Mouse (Mus musculus): ENCODE data around the gene Ctxn2. TPM values are rescaled to one million over a fixed set of nuclear protein-coding genes. Genes with fewer than 3 reads are reported as not detected.

The Ctxn2 gene
- polyA plus RNA-seq, 1 experiment from 2014 or later, result not detected

GRCm38 (mm10) chr2:125136846-125137245 is 354 bp downstream of the Ctxn2 start:
- Histone ChIP-seq H3K9me3 (ENCODE audit: low read length) (no peaks in the 10 kb centered on the region), H3K4me2 (ENCODE audit: low read depth, low read length) (no peak overlapping the region), H3K36me3 (replicated peaks; ENCODE audit: insufficient read depth, low read length) (no peaks in the 10 kb centered on the region), H3K9ac (replicated peaks) (no peak overlapping the region), H3K27ac (ENCODE audit: low read depth) (no peak overlapping the region), H3K4me1 (ENCODE audit: insufficient read depth) (peaks cover 10% of the 10 kb centered on the region; the same call in 1 of the 2 replicates), H3K4me3 (ENCODE audit: low read depth, low read length) (no peak overlapping the region), H3K27me3 (ENCODE audit: insufficient read depth, low read length) (peaks cover 4% of the 10 kb centered on the region; the same call in 1 of the 2 replicates)
- 25% methylated on average over 7 of the region's 7 CpGs for WGBS (ENCODE audit: insufficient replicate concordance)
- no peak for ATAC-seq
- TF ChIP-seq CTCF (IDR thresholded peaks at IDR 0.05; ENCODE audit: low read depth), result no peak
- no peak for TF ChIP-seq EP300 (IDR thresholded peaks at IDR 0.05; ENCODE audit: low read depth)
- no peak for DNase-seq

GRCm38 (mm10) chr2:125142336-125142735 is 5.8 kb downstream of the Ctxn2 start:
- H3K27ac ChIP-seq (ENCODE audit: low read depth), result no peak overlapping the region
- ATAC-seq, result no peak
- no peaks in the 10 kb centered on the region for H3K36me3 ChIP-seq (replicated peaks; ENCODE audit: insufficient read depth, low read length)
- no peak for DNase-seq
- H3K4me3 ChIP-seq (ENCODE audit: low read depth, low read length), result no peak overlapping the region
- H3K9ac ChIP-seq (replicated peaks), result no peak overlapping the region
- no peak overlapping the region for H3K4me2 ChIP-seq (ENCODE audit: low read depth, low read length)
- TF ChIP-seq EP300 (IDR thresholded peaks at IDR 0.05; ENCODE audit: low read depth), result no peak
- no peak for TF ChIP-seq CTCF (IDR thresholded peaks at IDR 0.05; ENCODE audit: low read depth)
- no peaks in the 10 kb centered on the region for H3K27me3 ChIP-seq (ENCODE audit: insufficient read depth, low read length)
- no peaks in the 10 kb centered on the region for H3K4me1 ChIP-seq (ENCODE audit: insufficient read depth)
- H3K9me3 ChIP-seq (ENCODE audit: low read length), result no peaks in the 10 kb centered on the region

GRCm38 (mm10) chr2:125152388-125152787 is 15.9 kb downstream of the Ctxn2 start, which contains the start of gene Slc12a1:
Gene Slc12a1, plus strand, starts transcription at chr2:125152505.
- WGBS (ENCODE audit: insufficient replicate concordance), result 77% methylated on average over 6 of the region's 6 CpGs
- Histone ChIP-seq H3K4me1 (ENCODE audit: insufficient read depth) (no peaks in the 10 kb centered on the region; the same call in 1 of the 2 replicates), H3K36me3 (replicated peaks; ENCODE audit: insufficient read depth, low read length) (no peaks in the 10 kb centered on the region), H3K4me3 (ENCODE audit: low read depth, low read length) (no peak within 1 kb of the TSS), H3K27me3 (ENCODE audit: insufficient read depth, low read length) (no peaks in the 10 kb centered on the region), H3K9me3 (ENCODE audit: low read length) (no peaks in the 10 kb centered on the region), H3K27ac (ENCODE audit: low read depth) (no peak within 1 kb of the TSS), H3K4me2 (ENCODE audit: low read depth, low read length) (no peak within 1 kb of the TSS), H3K9ac (replicated peaks) (no peak within 1 kb of the TSS)
- no peak for TF ChIP-seq EP300 (IDR thresholded peaks at IDR 0.05; ENCODE audit: low read depth)
- TF ChIP-seq CTCF (IDR thresholded peaks at IDR 0.05; ENCODE audit: low read depth), result no peak
- ATAC-seq (no peak), DNase-seq (no peak)

GRCm38 (mm10) chr2:125154294-125154693 is 17.8 kb downstream of the Ctxn2 start:
- Histone ChIP-seq H3K9ac (replicated peaks) (no peak overlapping the region), H3K9me3 (ENCODE audit: low read length) (no peaks in the 10 kb centered on the region), H3K4me1 (ENCODE audit: insufficient read depth) (no peaks in the 10 kb centered on the region; the same call in 1 of the 2 replicates), H3K27ac (ENCODE audit: low read depth) (no peak overlapping the region), H3K36me3 (replicated peaks; ENCODE audit: insufficient read depth, low read length) (no peaks in the 10 kb centered on the region), H3K27me3 (ENCODE audit: insufficient read depth, low read length) (no peaks in the 10 kb centered on the region), H3K4me2 (ENCODE audit: low read depth, low read length) (no peak overlapping the region), H3K4me3 (ENCODE audit: low read depth, low read length) (no peak overlapping the region)
- ATAC-seq (no peak), DNase-seq (no peak)
- TF ChIP-seq CTCF (IDR thresholded peaks at IDR 0.05; ENCODE audit: low read depth) (no peak), EP300 (IDR thresholded peaks at IDR 0.05; ENCODE audit: low read depth) (no peak)
- 67% methylated on average over 9 of the region's 9 CpGs for WGBS (ENCODE audit: insufficient replicate concordance)

- whole genome bisulfite sequencing (ENCODE audit: insufficient replicate concordance), result 22% methylated on average over 2 of the region's 2 CpGs
Observed at GRCm38 (mm10) chr2:125155504-125155903, 19.0 kb downstream of the Ctxn2 start.

GRCm38 (mm10) chr2:125162012-125162470 is 25.5 kb downstream of the Ctxn2 start:
- H3K27me3 ChIP-seq (ENCODE audit: insufficient read depth, low read length), result no peaks in the 10 kb centered on the region

More at GRCm38 (mm10) chr2:125155504-125155903, 19.0 kb downstream of the Ctxn2 start:
- Histone ChIP-seq H3K4me1 (ENCODE audit: insufficient read depth) (no peaks in the 10 kb centered on the region; the same call in 1 of the 2 replicates), H3K9me3 (ENCODE audit: low read length) (no peaks in the 10 kb centered on the region), H3K9ac (replicated peaks) (no peak overlapping the region), H3K4me2 (ENCODE audit: low read depth, low read length) (no peak overlapping the region), H3K4me3 (ENCODE audit: low read depth, low read length) (no peak overlapping the region), H3K27ac (ENCODE audit: low read depth) (no peak overlapping the region), H3K27me3 (ENCODE audit: insufficient read depth, low read length) (no peaks in the 10 kb centered on the region), H3K36me3 (replicated peaks; ENCODE audit: insufficient read depth, low read length) (no peaks in the 10 kb centered on the region)
- TF ChIP-seq CTCF (IDR thresholded peaks at IDR 0.05; ENCODE audit: low read depth) (no peak), EP300 (IDR thresholded peaks at IDR 0.05; ENCODE audit: low read depth) (no peak)
- ATAC-seq (no peak), DNase-seq (no peak)

More at GRCm38 (mm10) chr2:125162012-125162470, 25.5 kb downstream of the Ctxn2 start:
- no peaks in the 10 kb centered on the region for H3K4me1 ChIP-seq (ENCODE audit: insufficient read depth)
- no peak overlapping the region for H3K9ac ChIP-seq (replicated peaks)
- WGBS (ENCODE audit: insufficient replicate concordance), result 74% methylated on average over 4 of the region's 4 CpGs
- H3K4me3 ChIP-seq (ENCODE audit: low read depth, low read length), result no peak overlapping the region
- TF ChIP-seq CTCF (IDR thresholded peaks at IDR 0.05; ENCODE audit: low read depth) (no peak), EP300 (IDR thresholded peaks at IDR 0.05; ENCODE audit: low read depth) (no peak)
- no peaks in the 10 kb centered on the region for H3K9me3 ChIP-seq (ENCODE audit: low read length)
- no peak for ATAC-seq
- no peak for DNase-seq
- H3K36me3 ChIP-seq (replicated peaks; ENCODE audit: insufficient read depth, low read length), result no peaks in the 10 kb centered on the region
- no peak overlapping the region for H3K4me2 ChIP-seq (ENCODE audit: low read depth, low read length)
- H3K27ac ChIP-seq (ENCODE audit: low read depth), result no peak overlapping the region

All from liver, postnatal 0 days (tissue).